Mouse (Mus musculus): ENCODE data around the gene Ext2. TPM values are rescaled to one million over a fixed set of nuclear protein-coding genes. Genes with fewer than 3 reads are reported as not detected.

Ext2 gene
- polyA plus RNA-seq (2014; fragmentation: Nextera tagmentation; extraction: Ambion mirVana): 70.8 and 73.1 TPM in 2 replicates

DNA sequence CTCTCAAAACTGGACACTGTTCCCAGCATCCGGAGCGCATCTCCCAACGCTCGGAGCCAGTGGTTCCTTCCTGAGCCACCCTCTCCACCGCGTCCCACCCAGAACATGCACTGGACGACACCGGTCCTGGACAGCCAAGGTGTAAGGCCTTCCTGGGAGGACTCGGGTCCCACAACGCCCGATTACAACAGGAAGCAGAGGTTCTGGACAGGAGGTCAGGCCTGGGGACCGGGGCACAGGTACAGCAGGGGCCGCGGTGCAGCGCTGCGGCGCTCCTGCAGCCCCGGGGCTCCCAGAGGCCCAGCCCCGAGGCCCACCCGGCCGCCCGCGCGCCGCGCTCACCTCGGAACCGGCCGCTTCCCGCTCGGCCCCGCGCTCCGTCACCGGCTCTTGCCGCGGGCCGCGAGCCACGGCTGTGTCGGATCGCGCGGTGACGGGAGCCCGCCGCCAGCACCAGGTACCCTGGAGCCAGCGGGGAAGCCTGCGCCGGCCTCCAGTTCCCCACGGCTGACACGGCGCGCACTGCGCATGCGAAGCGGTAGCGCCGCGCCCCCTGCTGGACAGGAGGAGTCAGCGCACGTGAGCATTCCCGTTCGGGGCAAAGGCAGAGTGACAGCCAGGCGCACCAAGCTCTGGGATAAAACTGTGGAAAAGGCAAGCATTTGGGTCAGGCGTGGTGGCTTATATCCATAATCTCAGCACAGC is at the start of gene Ext2:
Gene Ext2 (minus strand): TSS at position 524 of the 705 bp plus-strand sequence.
- H3K9me3 ChIP-seq (ENCODE audit: control insufficient read depth, low read length): no peaks in the 10 kb centered on the region
- peaks cover 4% of the 10 kb centered on the region; the same call in 1 of the 2 replicates for H3K36me3 ChIP-seq (ENCODE audit: control insufficient read depth, insufficient read depth, low read length)
- no peaks in the 10 kb centered on the region for H3K27me3 ChIP-seq (ENCODE audit: control insufficient read depth, insufficient read depth, low read length)
- H3K4me1 ChIP-seq (ENCODE audit: control insufficient read depth in 2 of 2, insufficient read depth in 2 of 2, low read length in 2 of 2): peaks cover 0 to 7% of the 10 kb centered on the region in 2 experiments; a peak in 2 of 4 replicates
- peak within 1 kb of the TSS; percentile 95 for H3K9ac ChIP-seq (ENCODE audit: low read length)
- H3K27ac ChIP-seq (replicated peaks in 1 of 2; ENCODE audit: control insufficient read depth in 1 of 2, insufficient read depth in 1 of 2, low read depth in 2 of 2, low read length in 2 of 2): no peak within 1 kb of the TSS
- peak within 1 kb of the TSS; percentile 87 for H3K4me2 ChIP-seq (ENCODE audit: low read length)
- H3K4me3 ChIP-seq (ENCODE audit: control insufficient read depth in 1 of 2, insufficient read depth in 1 of 2, low read depth in 1 of 2, low read length in 2 of 2): peak within 1 kb of the TSS; percentile 84 to 95
- ATAC-seq (ENCODE audit: insufficient number of reproducible peaks, insufficient read depth, low FRiP score, low read depth): peak; percentile 82
- WGBS: 1% methylated on average over 65 of the region's 66 CpGs

DNA sequence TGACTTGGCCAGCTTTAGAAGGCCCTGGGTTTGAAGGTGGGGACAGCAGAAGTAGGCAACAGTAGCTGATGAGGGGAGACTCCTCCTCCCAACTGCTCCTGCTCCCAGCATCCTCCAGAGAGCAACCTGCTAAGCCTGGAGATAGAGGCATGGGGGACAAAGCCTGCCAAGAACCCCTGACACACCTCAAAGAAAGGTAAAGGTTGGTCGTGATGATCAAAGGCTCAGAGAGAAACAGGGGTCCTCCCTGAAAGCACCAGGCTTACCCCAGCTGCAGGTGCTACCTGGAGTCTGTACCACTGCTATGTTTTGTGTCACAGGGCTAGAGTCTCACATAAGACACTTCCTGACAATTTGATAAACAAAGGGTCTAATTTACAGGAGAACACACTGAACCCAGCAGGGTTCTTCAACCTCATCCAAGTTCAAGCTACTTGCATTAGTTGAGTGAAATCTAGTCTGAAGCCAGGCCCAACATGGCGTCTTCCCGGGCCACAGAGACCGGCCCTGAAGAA is 49.1 kb upstream of the Ext2 start:
- Histone ChIP-seq H3K4me1 (ENCODE audit: control insufficient read depth in 2 of 2, insufficient read depth in 2 of 2, low read length in 2 of 2) (peaks cover 6% of the 10 kb centered on the region in 2 experiments; a peak in 1 of 4 replicates), H3K4me3 (ENCODE audit: control insufficient read depth in 1 of 2, insufficient read depth in 1 of 2, low read depth in 1 of 2, low read length in 2 of 2) (no peak overlapping the region), H3K9ac (ENCODE audit: low read length) (no peak overlapping the region), H3K4me2 (ENCODE audit: low read length) (no peak overlapping the region), H3K27me3 (ENCODE audit: control insufficient read depth, insufficient read depth, low read length) (peaks cover 5% of the 10 kb centered on the region; the same call in 1 of the 2 replicates), H3K9me3 (ENCODE audit: control insufficient read depth, low read length) (no peaks in the 10 kb centered on the region), H3K36me3 (ENCODE audit: control insufficient read depth, insufficient read depth, low read length) (no peaks in the 10 kb centered on the region), H3K27ac (replicated peaks in 1 of 2; ENCODE audit: control insufficient read depth in 1 of 2, insufficient read depth in 1 of 2, low read depth in 2 of 2, low read length in 2 of 2) (no peak overlapping the region)
- WGBS: 85% methylated on average over 4 of the region's 4 CpGs
- ATAC-seq (ENCODE audit: insufficient number of reproducible peaks, insufficient read depth, low FRiP score, low read depth): no peak

DNA sequence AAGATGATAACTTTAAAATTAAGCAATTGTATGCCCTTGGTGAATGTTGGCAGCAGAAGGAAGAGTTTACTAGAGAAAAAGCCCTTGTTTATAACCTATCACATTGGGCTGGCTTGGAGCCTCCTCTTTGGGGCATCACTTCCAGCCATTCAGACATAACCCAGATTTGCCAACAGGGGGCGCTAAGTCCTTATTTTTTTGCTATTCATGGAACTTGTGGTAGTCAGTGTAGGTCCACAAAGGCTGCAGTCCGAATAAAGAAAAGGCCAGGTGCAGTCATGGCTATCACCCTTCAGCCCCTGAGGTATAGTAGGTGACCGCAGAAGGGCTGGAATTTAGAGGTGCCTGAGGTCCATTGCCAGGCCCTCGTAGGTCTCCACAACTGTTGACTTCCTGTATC is 48.5 kb upstream of the Ext2 start:
- Histone ChIP-seq H3K4me3 (ENCODE audit: control insufficient read depth in 1 of 2, insufficient read depth in 1 of 2, low read depth in 1 of 2, low read length in 2 of 2) (no peak overlapping the region), H3K9me3 (ENCODE audit: control insufficient read depth, low read length) (no peaks in the 10 kb centered on the region), H3K27me3 (ENCODE audit: control insufficient read depth, insufficient read depth, low read length) (peaks cover 5% of the 10 kb centered on the region; the same call in 1 of the 2 replicates), H3K9ac (ENCODE audit: low read length) (no peak overlapping the region), H3K36me3 (ENCODE audit: control insufficient read depth, insufficient read depth, low read length) (no peaks in the 10 kb centered on the region), H3K4me2 (ENCODE audit: low read length) (no peak overlapping the region), H3K4me1 (ENCODE audit: control insufficient read depth in 2 of 2, insufficient read depth in 2 of 2, low read length in 2 of 2) (peaks cover 5% of the 10 kb centered on the region in 2 experiments; a peak in 1 of 4 replicates), H3K27ac (replicated peaks in 1 of 2; ENCODE audit: control insufficient read depth in 1 of 2, insufficient read depth in 1 of 2, low read depth in 2 of 2, low read length in 2 of 2) (no peak overlapping the region)
- ATAC-seq (ENCODE audit: insufficient number of reproducible peaks, insufficient read depth, low FRiP score, low read depth): no peak
- WGBS: 41% methylated on average over 4 of the region's 4 CpGs

DNA sequence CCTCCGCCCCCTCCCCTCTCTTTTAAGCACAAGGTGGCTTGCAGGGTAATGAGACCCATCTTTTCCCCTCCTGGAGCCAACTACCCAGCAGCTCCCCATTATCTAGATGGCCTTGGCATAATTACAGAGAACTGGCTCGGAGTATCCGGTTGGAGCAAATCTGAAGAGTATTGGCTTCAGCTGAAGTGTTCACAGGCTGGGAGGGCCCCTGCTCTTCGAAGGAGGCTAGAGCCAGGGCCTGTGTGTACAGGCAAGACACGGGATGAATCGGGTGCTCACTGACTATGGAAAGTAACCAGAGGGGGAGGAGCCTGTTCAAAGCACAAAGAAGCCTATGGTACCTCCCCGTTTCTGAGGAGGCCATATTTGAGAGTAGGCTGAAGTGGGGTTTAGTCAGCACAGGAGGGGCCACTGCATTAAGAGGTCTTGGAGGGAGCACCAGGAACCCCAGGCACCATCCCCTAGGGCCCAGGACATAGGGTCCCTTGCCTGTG is 46.8 kb upstream of the Ext2 start, which contains the start of gene Accsl:
Gene Accsl (minus strand): TSS at position 51 of the 494 bp plus-strand sequence.
- no peak within 1 kb of the TSS for H3K9ac ChIP-seq (ENCODE audit: low read length)
- WGBS: 60% methylated on average over 7 of the region's 7 CpGs
- no peak within 1 kb of the TSS for H3K4me2 ChIP-seq (ENCODE audit: low read length)
- peaks cover 2% of the 10 kb centered on the region in 2 experiments; a peak in 1 of 4 replicates for H3K4me1 ChIP-seq (ENCODE audit: control insufficient read depth in 2 of 2, insufficient read depth in 2 of 2, low read length in 2 of 2)
- peaks cover 5% of the 10 kb centered on the region; the same call in 1 of the 2 replicates for H3K27me3 ChIP-seq (ENCODE audit: control insufficient read depth, insufficient read depth, low read length)
- H3K9me3 ChIP-seq (ENCODE audit: control insufficient read depth, low read length): no peaks in the 10 kb centered on the region
- no peak for ATAC-seq (ENCODE audit: insufficient number of reproducible peaks, insufficient read depth, low FRiP score, low read depth)
- H3K36me3 ChIP-seq (ENCODE audit: control insufficient read depth, insufficient read depth, low read length): no peaks in the 10 kb centered on the region
- H3K27ac ChIP-seq (replicated peaks in 1 of 2; ENCODE audit: control insufficient read depth in 1 of 2, insufficient read depth in 1 of 2, low read depth in 2 of 2, low read length in 2 of 2): no peak within 1 kb of the TSS
- H3K4me3 ChIP-seq (ENCODE audit: control insufficient read depth in 1 of 2, insufficient read depth in 1 of 2, low read depth in 1 of 2, low read length in 2 of 2): no peak within 1 kb of the TSS

DNA sequence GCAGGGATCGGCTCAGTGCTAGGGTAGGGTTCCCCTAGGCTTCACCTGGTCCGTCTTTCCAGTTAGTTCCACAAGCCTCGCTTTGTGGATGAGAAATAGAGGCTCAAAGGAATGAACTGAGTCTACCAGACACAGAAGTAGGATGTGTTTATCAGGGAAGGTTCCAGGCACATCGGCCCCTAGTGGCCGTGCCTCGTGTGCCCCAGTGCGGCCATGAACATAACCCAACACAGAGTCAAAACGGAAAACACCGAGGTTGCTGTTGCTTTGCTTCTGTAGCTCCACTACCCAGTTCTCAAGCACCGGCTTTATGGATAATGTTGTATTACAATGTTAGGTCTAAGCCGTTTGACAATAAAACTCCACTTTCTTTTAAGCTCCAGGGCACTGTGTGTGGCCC is 46.2 kb upstream of the Ext2 start:
- no peak for ATAC-seq (ENCODE audit: insufficient number of reproducible peaks, insufficient read depth, low FRiP score, low read depth)
- Histone ChIP-seq H3K36me3 (ENCODE audit: control insufficient read depth, insufficient read depth, low read length) (no peaks in the 10 kb centered on the region), H3K9ac (ENCODE audit: low read length) (no peak overlapping the region), H3K9me3 (ENCODE audit: control insufficient read depth, low read length) (no peaks in the 10 kb centered on the region), H3K4me2 (ENCODE audit: low read length) (no peak overlapping the region), H3K4me3 (ENCODE audit: control insufficient read depth in 1 of 2, insufficient read depth in 1 of 2, low read depth in 1 of 2, low read length in 2 of 2) (no peak overlapping the region), H3K27ac (replicated peaks in 1 of 2; ENCODE audit: control insufficient read depth in 1 of 2, insufficient read depth in 1 of 2, low read depth in 2 of 2, low read length in 2 of 2) (no peak overlapping the region), H3K27me3 (ENCODE audit: control insufficient read depth, insufficient read depth, low read length) (peaks cover 5% of the 10 kb centered on the region; the same call in 1 of the 2 replicates), H3K4me1 (ENCODE audit: control insufficient read depth in 2 of 2, insufficient read depth in 2 of 2, low read length in 2 of 2) (no peaks in the 10 kb centered on the region)
- WGBS: 79% methylated on average over 11 of the region's 11 CpGs

DNA sequence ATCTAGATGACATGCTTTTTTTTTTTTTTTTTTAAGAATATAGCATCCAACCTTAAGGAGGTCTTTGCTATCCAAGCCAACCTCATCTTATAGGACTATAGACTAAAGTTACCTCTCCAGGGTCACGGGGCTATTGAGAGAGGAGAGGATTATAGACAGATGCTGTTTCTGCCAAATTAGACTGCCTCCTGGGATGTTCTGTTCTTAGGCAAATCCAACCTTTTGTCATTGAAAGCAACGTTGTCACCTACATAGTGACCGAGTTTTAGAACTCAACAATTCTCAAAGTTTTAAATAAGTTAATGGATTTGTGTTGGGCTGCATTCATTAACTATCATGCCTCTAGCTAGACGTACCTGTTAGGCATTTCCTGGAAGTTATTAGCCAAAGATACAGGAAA is 40.9 kb upstream of the Ext2 start:
- ATAC-seq (ENCODE audit: insufficient number of reproducible peaks, insufficient read depth, low FRiP score, low read depth): no peak
- no peaks in the 10 kb centered on the region for H3K36me3 ChIP-seq (ENCODE audit: control insufficient read depth, insufficient read depth, low read length)
- H3K9me3 ChIP-seq (ENCODE audit: control insufficient read depth, low read length): no peaks in the 10 kb centered on the region
- H3K27ac ChIP-seq (replicated peaks in 1 of 2; ENCODE audit: control insufficient read depth in 1 of 2, insufficient read depth in 1 of 2, low read depth in 2 of 2, low read length in 2 of 2): no peak overlapping the region
- no peaks in the 10 kb centered on the region for H3K4me1 ChIP-seq (ENCODE audit: control insufficient read depth in 2 of 2, insufficient read depth in 2 of 2, low read length in 2 of 2)
- 65% methylated on average over 4 of the region's 4 CpGs for WGBS
- no peak overlapping the region for H3K4me2 ChIP-seq (ENCODE audit: low read length)
- H3K9ac ChIP-seq (ENCODE audit: low read length): no peak overlapping the region
- H3K4me3 ChIP-seq (ENCODE audit: control insufficient read depth in 1 of 2, insufficient read depth in 1 of 2, low read depth in 1 of 2, low read length in 2 of 2): no peak overlapping the region
- peaks cover under 1% of the 10 kb centered on the region; the same call in 1 of the 2 replicates for H3K27me3 ChIP-seq (ENCODE audit: control insufficient read depth, insufficient read depth, low read length)

DNA sequence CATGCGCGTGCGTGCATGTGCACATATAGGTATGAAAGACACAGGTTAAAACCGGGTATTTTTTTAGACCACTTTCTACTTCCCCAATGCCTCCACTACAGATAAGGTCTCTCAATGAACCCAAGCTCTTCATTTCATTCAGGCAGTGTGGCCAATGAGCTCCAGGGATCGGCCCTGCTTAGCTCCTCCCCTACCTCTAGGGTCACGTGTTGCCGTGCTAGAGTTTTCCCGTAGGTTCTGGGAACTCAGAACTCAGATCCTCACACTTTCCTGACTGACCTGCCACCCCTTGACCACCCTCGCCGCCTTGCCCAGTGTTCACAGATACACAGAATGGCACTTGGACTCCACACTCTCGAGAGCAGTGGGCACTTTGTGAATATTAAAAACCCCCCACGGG is 36.5 kb upstream of the Ext2 start:
- Histone ChIP-seq H3K9ac (ENCODE audit: low read length) (no peak overlapping the region), H3K9me3 (ENCODE audit: control insufficient read depth, low read length) (no peaks in the 10 kb centered on the region), H3K4me2 (ENCODE audit: low read length) (no peak overlapping the region), H3K4me1 (ENCODE audit: control insufficient read depth in 2 of 2, insufficient read depth in 2 of 2, low read length in 2 of 2) (peaks cover 0 to 3% of the 10 kb centered on the region in 2 experiments; a peak in 1 of 4 replicates), H3K4me3 (ENCODE audit: control insufficient read depth in 1 of 2, insufficient read depth in 1 of 2, low read depth in 1 of 2, low read length in 2 of 2) (no peak overlapping the region), H3K27ac (replicated peaks in 1 of 2; ENCODE audit: control insufficient read depth in 1 of 2, insufficient read depth in 1 of 2, low read depth in 2 of 2, low read length in 2 of 2) (no peak overlapping the region), H3K36me3 (ENCODE audit: control insufficient read depth, insufficient read depth, low read length) (no peaks in the 10 kb centered on the region), H3K27me3 (ENCODE audit: control insufficient read depth, insufficient read depth, low read length) (no peaks in the 10 kb centered on the region)
- ATAC-seq (ENCODE audit: insufficient number of reproducible peaks, insufficient read depth, low FRiP score, low read depth): no peak
- 67% methylated on average over 12 of the region's 12 CpGs for WGBS
